Mouse (Mus musculus) adrenal gland, adult 18-20 months (tissue): ENCODE results near the gene Figla. TPM values are rescaled to one million over a fixed set of nuclear protein-coding genes. Genes with fewer than 3 reads are reported as not detected.

Experiments
- DNase-seq, 2 experiments: peaks; one replicate each; pipeline ENCODE4 v3.0.0; 2021 to 2022; ENCODE audit warnings: low spot score in 2 of 2
- total RNA-seq, 2 experiments: library from RNA; stranded (reverse); gene quantifications; 1 replicate in 1 of 2; 2 replicates in 1 of 2; pipeline ENCODE4 v1.2.3; 2021

The Figla gene
- total RNA-seq, 2 experiments from 2014 or later = not detected

- DNase-seq = no peak
Observed at GRCm38 (mm10) chr6:86028150-86028549, 12.2 kb downstream of the Figla start.

- DNase-seq = no peak
Observed at GRCm38 (mm10) chr6:86028601-86029322, 12.8 kb downstream of the Figla start, which contains the start of gene Add2. Add2 (plus strand) TSS chr6:86028681.

GRCm38 (mm10) chr6:86029323-86029713 lies 13.3 kb downstream of the Figla start:
- no peak for DNase-seq

GRCm38 (mm10) chr6:86031527-86031926 lies 15.6 kb downstream of the Figla start:
- DNase-seq = no peak

- no peak for DNase-seq
Observed at GRCm38 (mm10) chr6:86033635-86034034, 17.7 kb downstream of the Figla start.

- no peak for DNase-seq
Observed at GRCm38 (mm10) chr6:86038901-86039300, 22.9 kb downstream of the Figla start.

GRCm38 (mm10) chr6:86040140-86040539 lies 24.2 kb downstream of the Figla start:
- DNase-seq = no peak

GRCm38 (mm10) chr6:86047510-86047909 lies 31.5 kb downstream of the Figla start:
- DNase-seq = no peak

- no peak for DNase-seq
Observed at GRCm38 (mm10) chr6:86048509-86048908, 32.5 kb downstream of the Figla start.

- DNase-seq = no peak
Observed at GRCm38 (mm10) chr6:86050586-86051268, 34.8 kb downstream of the Figla start.

GRCm38 (mm10) chr6:86052032-86052459 lies 36.1 kb downstream of the Figla start:
- DNase-seq = no peak

- DNase-seq = no peak
Observed at GRCm38 (mm10) chr6:86052556-86052955, 36.6 kb downstream of the Figla start.

GRCm38 (mm10) chr6:86053099-86053498 lies 37.1 kb downstream of the Figla start:
- no peak for DNase-seq

GRCm38 (mm10) chr6:86053594-86053993 lies 37.6 kb downstream of the Figla start:
- DNase-seq = no peak

- no peak for DNase-seq
Observed at GRCm38 (mm10) chr6:86058475-86058874, 42.5 kb downstream of the Figla start.

GRCm38 (mm10) chr6:86059151-86059853 lies 43.3 kb downstream of the Figla start:
- DNase-seq = no peak

- DNase-seq = no peak
Observed at GRCm38 (mm10) chr6:86060170-86060569, 44.2 kb downstream of the Figla start.

GRCm38 (mm10) chr6:86062226-86062625 lies 46.3 kb downstream of the Figla start:
- no peak for DNase-seq

GRCm38 (mm10) chr6:86062684-86063083 lies 46.7 kb downstream of the Figla start:
- DNase-seq = no peak

GRCm38 (mm10) chr6:86064318-86065016 lies 48.5 kb downstream of the Figla start:
- no peak for DNase-seq

- no peak for DNase-seq
Observed at GRCm38 (mm10) chr6:86066727-86067126, 50.8 kb downstream of the Figla start.
